Mouse (Mus musculus) heart, embryonic 14.5 days (tissue): Measurements from ENCODE around the gene Kars. TPM values are rescaled to one million over a fixed set of nuclear protein-coding genes. Genes with fewer than 3 reads are reported as not detected.

Experiments used
- ATAC-seq: fragments of 200-750 bp; cut with Nextera tagmentation; 2 replicates; pipeline ENCODE4 v1.8.0; 2017; ENCODE audit warnings: low read depth, moderate TSS enrichment; ENCODE audit not compliant: insufficient number of reproducible peaks, insufficient read depth, low FRiP score
- H3K27ac ChIP-seq, 2 experiments: fragments of 200-500 bp in 1 of 2; fragments of 300-500 bp in 1 of 2; sonication (generic) in 1 of 2; replicated peaks in 1 of 2; 2 replicates each; pipeline ENCODE4 v1.5.1; 2012 to 2014; ENCODE audit warnings: low read depth in 2 of 2, low read length in 2 of 2, control low read depth in 1 of 2, mild to moderate bottlenecking in 1 of 2, mixed read lengths in 1 of 2; ENCODE audit not compliant: control insufficient read depth in 1 of 2, insufficient read depth in 1 of 2
- H3K27me3 ChIP-seq: fragments of 300-500 bp; sonication (generic); 2 replicates; pipeline ENCODE4 v1.6.1; 2014; ENCODE audit warnings: mild to moderate bottlenecking, low read length, control low read depth; ENCODE audit not compliant: control insufficient read depth, insufficient read depth
- H3K36me3 ChIP-seq: fragments of 300-500 bp; sonication (generic); 2 replicates; pipeline ENCODE4 v1.6.1; 2014; ENCODE audit warnings: mild to moderate bottlenecking, control low read depth, low read length, mixed read lengths; ENCODE audit not compliant: control insufficient read depth, insufficient read depth
- H3K4me1 ChIP-seq, 2 experiments: fragments of 200-500 bp in 1 of 2; fragments of 300-500 bp in 1 of 2; sonication (generic) in 1 of 2; 2 replicates each; pipeline ENCODE4 v1.6.1; 2012 to 2014; ENCODE audit warnings: low read length in 2 of 2, control low read depth in 1 of 2, mixed read lengths in 1 of 2; ENCODE audit not compliant: control insufficient read depth in 2 of 2, insufficient read depth in 2 of 2
- H3K4me2 ChIP-seq: fragments of 300-500 bp; sonication (generic); 2 replicates; pipeline ENCODE4 v1.6.1; 2014; ENCODE audit warnings: mild to moderate bottlenecking, low read length
- H3K4me3 ChIP-seq, 2 experiments: fragments of 200-500 bp in 1 of 2; fragments of 300-500 bp in 1 of 2; sonication (generic) in 1 of 2; 2 replicates each; pipeline ENCODE4 v1.5.1; 2012 to 2014; ENCODE audit warnings: low read length in 2 of 2, mild to moderate bottlenecking in 2 of 2, control low read depth in 1 of 2, low read depth in 1 of 2, moderate library complexity in 1 of 2; ENCODE audit not compliant: control insufficient read depth in 1 of 2, insufficient read depth in 1 of 2
- H3K9ac ChIP-seq: fragments of 300-500 bp; sonication (generic); 2 replicates; pipeline ENCODE4 v1.6.1; 2014; ENCODE audit warnings: mild to moderate bottlenecking, low read length
- H3K9me3 ChIP-seq: fragments of 300-500 bp; sonication (generic); 2 replicates; pipeline ENCODE4 v1.6.1; 2016; ENCODE audit warnings: low read length, control low read depth; ENCODE audit not compliant: control insufficient read depth
- WGBS: fragments of 180-500 bp; shearing (Covaris S2); extraction: QIAGEN DNeasy Blood & Tissue Kit; methylation state at CpG from one replicate; pipeline ENCODE4 v1.1.7; 2014; 5-methylcytosine and 5-hydroxymethylcytosine counted together
- polyA plus RNA-seq: library from polyadenylated mRNA; unstranded; fragments of >200 nt; fragmentation: Nextera tagmentation; extraction: Ambion mirVana; gene quantifications from 2 replicates; pipeline ENCODE4 v1.2.1, GENCODE M21; 2014

Kars gene
- polyA plus RNA-seq = 131 and 142 TPM in 2 replicates

- peak; percentile 86 for ATAC-seq
- under 1% methylated on average over 61 of the region's 61 CpGs for WGBS
- H3K36me3 ChIP-seq = peaks cover 22% of the 10 kb centered on the region
- H3K27ac ChIP-seq = peak within 1 kb of the TSS; percentile 37 to 73
- peaks cover 2 to 17% of the 10 kb centered on the region in 2 experiments; a peak in 3 of 4 replicates for H3K4me1 ChIP-seq
- no peaks in the 10 kb centered on the region for H3K27me3 ChIP-seq
- H3K4me3 ChIP-seq = peak within 1 kb of the TSS; percentile 74 to 95
- peak within 1 kb of the TSS; percentile 82 for H3K9ac ChIP-seq
- H3K4me2 ChIP-seq = peak within 1 kb of the TSS; percentile 76
- H3K9me3 ChIP-seq = no peaks in the 10 kb centered on the region
Observed at GRCm38 (mm10) chr8:112010997-112011815, at the start of gene Kars, which contains the start of gene Terf2ip. Gene Kars (minus strand): TSS chr8:112011323. Gene Terf2ip (plus strand): TSS chr8:112011398.

GRCm38 (mm10) chr8:112054456-112054855, 43.3 kb upstream of the Kars start:
- no peaks in the 10 kb centered on the region for H3K36me3 ChIP-seq
- no peaks in the 10 kb centered on the region for H3K27me3 ChIP-seq
- no peak overlapping the region for H3K9ac ChIP-seq
- H3K4me2 ChIP-seq = no peak overlapping the region
- no peak overlapping the region for H3K27ac ChIP-seq
- H3K4me3 ChIP-seq = no peak overlapping the region
- H3K9me3 ChIP-seq = no peaks in the 10 kb centered on the region
- H3K4me1 ChIP-seq = no peaks in the 10 kb centered on the region
- no peak for ATAC-seq

- Histone ChIP-seq H3K9me3 (no peaks in the 10 kb centered on the region), H3K27me3 (no peaks in the 10 kb centered on the region), H3K4me3 (no peak overlapping the region), H3K4me2 (no peak overlapping the region), H3K9ac (no peak overlapping the region), H3K27ac (no peak overlapping the region), H3K4me1 (no peaks in the 10 kb centered on the region), H3K36me3 (no peaks in the 10 kb centered on the region)
- 62% methylated on average over 9 of the region's 9 CpGs for WGBS
- no peak for ATAC-seq
Observed at GRCm38 (mm10) chr8:112051537-112051936, 40.4 kb upstream of the Kars start.

GRCm38 (mm10) chr8:112049984-112050383, 38.9 kb upstream of the Kars start:
- 73% methylated on average over 6 of the region's 6 CpGs for WGBS
- H3K4me3 ChIP-seq = no peak overlapping the region
- no peaks in the 10 kb centered on the region for H3K36me3 ChIP-seq
- ATAC-seq = no peak
- H3K27me3 ChIP-seq = no peaks in the 10 kb centered on the region
- H3K9me3 ChIP-seq = no peaks in the 10 kb centered on the region
- H3K4me1 ChIP-seq = no peaks in the 10 kb centered on the region
- H3K4me2 ChIP-seq = no peak overlapping the region
- no peak overlapping the region for H3K9ac ChIP-seq
- H3K27ac ChIP-seq = no peak overlapping the region

GRCm38 (mm10) chr8:112048293-112048692, 37.2 kb upstream of the Kars start:
- ATAC-seq = no peak
- no peaks in the 10 kb centered on the region for H3K27me3 ChIP-seq
- no peaks in the 10 kb centered on the region for H3K36me3 ChIP-seq
- no peak overlapping the region for H3K4me3 ChIP-seq
- 70% methylated on average over 6 of the region's 6 CpGs for WGBS
- H3K9ac ChIP-seq = no peak overlapping the region
- H3K4me2 ChIP-seq = no peak overlapping the region
- no peak overlapping the region for H3K27ac ChIP-seq
- no peaks in the 10 kb centered on the region for H3K9me3 ChIP-seq
- H3K4me1 ChIP-seq = no peaks in the 10 kb centered on the region

- ATAC-seq = no peak
Observed at GRCm38 (mm10) chr8:112045896-112046295, 34.8 kb upstream of the Kars start.

GRCm38 (mm10) chr8:112045182-112045581, 34.1 kb upstream of the Kars start:
- H3K27me3 ChIP-seq = no peaks in the 10 kb centered on the region
- no peak overlapping the region for H3K9ac ChIP-seq
- WGBS = 80% methylated on average over 5 of the region's 5 CpGs
- H3K9me3 ChIP-seq = no peaks in the 10 kb centered on the region
- H3K27ac ChIP-seq = no peak overlapping the region
- no peak overlapping the region for H3K4me3 ChIP-seq
- H3K36me3 ChIP-seq = no peaks in the 10 kb centered on the region
- no peaks in the 10 kb centered on the region for H3K4me1 ChIP-seq
- 0 out of 2 replicates have a peak, but pooled peaks have one; percentile 31 for ATAC-seq
- H3K4me2 ChIP-seq = no peak overlapping the region

More at GRCm38 (mm10) chr8:112045896-112046295, 34.8 kb upstream of the Kars start:
- Histone ChIP-seq H3K36me3 (no peaks in the 10 kb centered on the region), H3K9ac (no peak overlapping the region), H3K27me3 (no peaks in the 10 kb centered on the region), H3K27ac (no peak overlapping the region), H3K4me2 (no peak overlapping the region), H3K4me1 (no peaks in the 10 kb centered on the region), H3K9me3 (no peaks in the 10 kb centered on the region), H3K4me3 (no peak overlapping the region)
- 3% methylated on average over 7 of the region's 7 CpGs for WGBS
